Mouse (Mus musculus) lung, embryonic 14.5 days (tissue): ENCODE results near the gene Cdk17. TPM values are rescaled to one million over a fixed set of nuclear protein-coding genes. Genes with fewer than 3 reads are reported as not detected.

Experiments used
- ATAC-seq: fragments of 200-750 bp; cut with Nextera tagmentation; 2 replicates; pipeline ENCODE4 v1.8.0; 2017; ENCODE audit warnings: mild to moderate bottlenecking, moderate TSS enrichment, moderate library complexity; ENCODE audit not compliant: insufficient read depth
- DNase-seq: peaks from one replicate; pipeline ENCODE4 v3.0.0-alpha.2; 2015
- H3K27ac ChIP-seq: fragments of 300-500 bp; sonication (generic); 2 replicates; pipeline ENCODE4 v1.5.1; 2014; ENCODE audit warnings: low read depth, mild to moderate bottlenecking, moderate library complexity
- H3K27me3 ChIP-seq: fragments of 300-500 bp; sonication (generic); 2 replicates; pipeline ENCODE4 v1.6.1; 2014; ENCODE audit warnings: low read length, control low read depth; ENCODE audit not compliant: insufficient read depth
- H3K36me3 ChIP-seq: fragments of 300-500 bp; sonication (generic); 2 replicates; pipeline ENCODE4 v1.6.1; 2014; ENCODE audit warnings: control low read depth; ENCODE audit not compliant: insufficient read depth
- H3K4me1 ChIP-seq: fragments of 300-500 bp; sonication (generic); 2 replicates; pipeline ENCODE4 v1.6.1; 2014; ENCODE audit warnings: antibody characterized with exemption, control low read depth; ENCODE audit not compliant: insufficient read depth
- H3K4me2 ChIP-seq: fragments of 300-500 bp; sonication (generic); 2 replicates; pipeline ENCODE4 v1.6.1; 2014; ENCODE audit warnings: mild to moderate bottlenecking
- H3K4me3 ChIP-seq: fragments of 300-500 bp; sonication (generic); 2 replicates; pipeline ENCODE4 v1.5.1; 2014; ENCODE audit warnings: low read depth, low read length
- H3K9ac ChIP-seq: fragments of 300-500 bp; sonication (generic); 2 replicates; pipeline ENCODE4 v1.6.1; 2014
- H3K9me3 ChIP-seq: fragments of 300-500 bp; sonication (generic); 2 replicates; pipeline ENCODE4 v1.6.1; 2016; ENCODE audit warnings: low read depth, low read length, control low read depth
- CTCF ChIP-seq: IDR thresholded peaks from 2 replicates; pipeline ENCODE4 v1.5.1; 2016; ENCODE audit warnings: antibody characterized with exemption, low read depth
- WGBS: fragments of 180-500 bp; shearing (Covaris S2); extraction: QIAGEN DNeasy Blood & Tissue Kit; methylation state at CpG from one replicate; pipeline ENCODE4 v1.1.7; 2014; 5-methylcytosine and 5-hydroxymethylcytosine counted together
- polyA plus RNA-seq: library from polyadenylated mRNA; unstranded; fragments of >200 nt; fragmentation: Nextera tagmentation; extraction: Ambion mirVana; gene quantifications from 2 replicates; pipeline ENCODE4 v1.2.1, GENCODE M21; 2014

Gene Cdk17
- polyA plus RNA-seq, 1 experiment from 2014 or later, result 25.9 TPM

- peak overlapping the region; percentile 96; the same call in 1 of the 2 replicates for H3K4me3 ChIP-seq
- 71% methylated on average over 7 of the region's 7 CpGs for WGBS
These were observed 2.4 kb downstream of the Cdk17 start for GRCm38 (mm10) chr10:93162972-93163660.

GRCm38 (mm10) chr10:93163711-93164488 is 3.2 kb downstream of the Cdk17 start:
- Histone ChIP-seq H3K27me3 (no peaks in the 10 kb centered on the region), H3K27ac (no peak overlapping the region), H3K4me2 (no peak overlapping the region; the same call in 1 of the 2 replicates), H3K9ac (no peak overlapping the region), H3K4me3 (no peak overlapping the region), H3K4me1 (0 out of 2 replicates have a peak, but pooled peaks cover 8% of the 10 kb centered on the region), H3K36me3 (no peaks in the 10 kb centered on the region), H3K9me3 (no peaks in the 10 kb centered on the region)
- ATAC-seq (no peak), DNase-seq (no peak)
- TF ChIP-seq CTCF, result no peak
- 68% methylated on average over 6 of the region's 6 CpGs for WGBS

More at GRCm38 (mm10) chr10:93162972-93163660, 2.4 kb downstream of the Cdk17 start:
- no peak overlapping the region for H3K27ac ChIP-seq
- H3K4me1 ChIP-seq, result 0 out of 2 replicates have a peak, but pooled peaks cover 8% of the 10 kb centered on the region
- ATAC-seq (no peak), DNase-seq (no peak)
- H3K9ac ChIP-seq, result no peak overlapping the region
- no peaks in the 10 kb centered on the region for H3K27me3 ChIP-seq
- no peaks in the 10 kb centered on the region for H3K9me3 ChIP-seq
- no peak for TF ChIP-seq CTCF
- H3K36me3 ChIP-seq, result no peaks in the 10 kb centered on the region
- peak overlapping the region; percentile 83 for H3K4me2 ChIP-seq

GRCm38 (mm10) chr10:93165416-93166381 is 5.0 kb downstream of the Cdk17 start:
- no peaks in the 10 kb centered on the region for H3K27me3 ChIP-seq
- 0 out of 2 replicates have a peak, but pooled peaks cover 8% of the 10 kb centered on the region for H3K4me1 ChIP-seq
- DNase-seq (peak; percentile 73), ATAC-seq (no peak)
- H3K27ac ChIP-seq, result peak overlapping the region; percentile 77
- no peak overlapping the region for H3K4me3 ChIP-seq
- no peaks in the 10 kb centered on the region for H3K9me3 ChIP-seq
- no peaks in the 10 kb centered on the region for H3K36me3 ChIP-seq
- WGBS, result 26% methylated on average over 14 of the region's 14 CpGs
- 0 out of 2 replicates have a peak overlapping the region, but pooled peaks have one; percentile 24 for H3K9ac ChIP-seq
- peak overlapping the region; percentile 26 for H3K4me2 ChIP-seq
- TF ChIP-seq CTCF, result no peak

- ATAC-seq (no peak), DNase-seq (no peak)
- 23% methylated on average over 5 of the region's 5 CpGs for WGBS
These were observed 5.7 kb downstream of the Cdk17 start for GRCm38 (mm10) chr10:93166382-93166769.

GRCm38 (mm10) chr10:93167311-93167710 is 6.6 kb downstream of the Cdk17 start:
- 0 out of 2 replicates have a peak, but pooled peaks cover 13% of the 10 kb centered on the region for H3K4me1 ChIP-seq
- no peak for TF ChIP-seq CTCF
- no peaks in the 10 kb centered on the region for H3K36me3 ChIP-seq
- H3K27me3 ChIP-seq, result no peaks in the 10 kb centered on the region
- no peaks in the 10 kb centered on the region for H3K9me3 ChIP-seq
- whole genome bisulfite sequencing, result 66% methylated on average over 6 of the region's 6 CpGs
- DNase-seq (no peak), ATAC-seq (no peak)
- no peak overlapping the region for H3K4me3 ChIP-seq
- no peak overlapping the region for H3K4me2 ChIP-seq
- H3K9ac ChIP-seq, result no peak overlapping the region
- no peak overlapping the region for H3K27ac ChIP-seq

More at GRCm38 (mm10) chr10:93166382-93166769, 5.7 kb downstream of the Cdk17 start:
- Histone ChIP-seq H3K9ac (no peak overlapping the region), H3K27me3 (no peaks in the 10 kb centered on the region), H3K27ac (peak overlapping the region; percentile 77; the same call in 1 of the 2 replicates), H3K4me3 (no peak overlapping the region), H3K9me3 (no peaks in the 10 kb centered on the region), H3K4me2 (peak overlapping the region; percentile 26), H3K36me3 (no peaks in the 10 kb centered on the region), H3K4me1 (0 out of 2 replicates have a peak, but pooled peaks cover 12% of the 10 kb centered on the region)
- TF ChIP-seq CTCF, result no peak

GRCm38 (mm10) chr10:93168067-93168466 is 7.4 kb downstream of the Cdk17 start:
- peak; percentile 43; the same call in 1 of the 2 replicates for ATAC-seq
- no peak for TF ChIP-seq CTCF
- no peak overlapping the region for H3K9ac ChIP-seq

More at GRCm38 (mm10) chr10:93168067-93168466, 7.4 kb downstream of the Cdk17 start:
- H3K4me2 ChIP-seq, result no peak overlapping the region
- peak; percentile 49 for DNase-seq
- 0 out of 2 replicates have a peak, but pooled peaks cover 13% of the 10 kb centered on the region for H3K4me1 ChIP-seq
- H3K27ac ChIP-seq, result 0 out of 2 replicates have a peak overlapping the region, but pooled peaks have one; percentile 2
- no peak overlapping the region for H3K4me3 ChIP-seq
- no peaks in the 10 kb centered on the region for H3K27me3 ChIP-seq
- 40% methylated on average over 4 of the region's 4 CpGs for WGBS
- no peaks in the 10 kb centered on the region for H3K9me3 ChIP-seq
- 0 out of 2 replicates have a peak, but pooled peaks cover under 1% of the 10 kb centered on the region for H3K36me3 ChIP-seq
